Mouse (Mus musculus) heart, adult 2 months (tissue): ENCODE measurements at regions not wholly inside any gene's neighbourhood (a gene's known extent, or its start where the extent isn't known, plus 50 kb on each side); places are given as distances from the start of the nearest gene placed in this dataset.
A peak's percentile ranks its signal among the peaks of the same experiment; 100 is the strongest.

ENCODE experiments used
- DNase-seq, 2 experiments: peaks; one replicate each; pipeline ENCODE4 v3.0.0; 2021
- H3K27ac ChIP-seq: fragments of 200-600 bp; 2 replicates; pipeline ENCODE4 v1.8.1; 2022
- H3K27me3 ChIP-seq: fragments of 200-500 bp; 2 replicates; pipeline ENCODE4 v1.6.1; 2012; ENCODE audit warnings: mild to moderate bottlenecking, low read length, inconsistent platforms, mixed read lengths; ENCODE audit not compliant: control insufficient read depth, insufficient read depth
- H3K36me3 ChIP-seq: fragments of 200-500 bp; 2 replicates; pipeline ENCODE4 v1.6.1; 2012; ENCODE audit warnings: low read length, inconsistent platforms; ENCODE audit not compliant: control insufficient read depth, insufficient read depth
- H3K4me1 ChIP-seq: fragments of 200-500 bp; 2 replicates; pipeline ENCODE4 v1.6.1; 2011; ENCODE audit warnings: low read length; ENCODE audit not compliant: control insufficient read depth, insufficient read depth
- H3K4me3 ChIP-seq: fragments of 200-600 bp; 2 replicates; pipeline ENCODE4 v1.8.1; 2022
- H3K79me2 ChIP-seq: fragments of 200-500 bp; replicated peaks from 2 replicates; pipeline ENCODE4 v1.6.1; 2012; ENCODE audit warnings: mild to moderate bottlenecking, inconsistent platforms, low read length, moderate library complexity, mixed read lengths; ENCODE audit not compliant: control insufficient read depth, insufficient read depth
- H3K9ac ChIP-seq: fragments of 200-500 bp; 2 replicates; pipeline ENCODE4 v1.6.1; 2012; ENCODE audit warnings: low read depth, mild to moderate bottlenecking, control low read depth, inconsistent platforms, low read length, mixed read lengths
- CTCF ChIP-seq: fragments of 200-600 bp; IDR thresholded peaks from 2 replicates; pipeline ENCODE4 v1.8.1; 2022; ENCODE audit warnings: antibody characterized with exemption, mild to moderate bottlenecking, moderate library complexity
- EP300 ChIP-seq: fragments of 200-500 bp; IDR thresholded peaks from 2 replicates; pipeline ENCODE4 v1.6.1; 2011; ENCODE audit warnings: low read depth, low read length, control low read depth; ENCODE audit not compliant: insufficient read depth
- POLR2A ChIP-seq: fragments of 200-500 bp; IDR thresholded peaks from 2 replicates; pipeline ENCODE4 v1.6.1; 2011; ENCODE audit warnings: mild to moderate bottlenecking, low read depth, low read length, control low read depth; ENCODE audit not compliant: insufficient read depth
- WGBS: fragments of 180-500 bp; shearing (Covaris S2); methylation state at CpG from one replicate; pipeline ENCODE4 v1.1.7; 2018; 5-methylcytosine and 5-hydroxymethylcytosine counted together
- intact Hi-C: fragments of 180-260 bp; cut with DNase I; formaldehyde crosslinking; loops from one replicate; pipeline ENCODE4 v1.15.1; 2025

DNA sequence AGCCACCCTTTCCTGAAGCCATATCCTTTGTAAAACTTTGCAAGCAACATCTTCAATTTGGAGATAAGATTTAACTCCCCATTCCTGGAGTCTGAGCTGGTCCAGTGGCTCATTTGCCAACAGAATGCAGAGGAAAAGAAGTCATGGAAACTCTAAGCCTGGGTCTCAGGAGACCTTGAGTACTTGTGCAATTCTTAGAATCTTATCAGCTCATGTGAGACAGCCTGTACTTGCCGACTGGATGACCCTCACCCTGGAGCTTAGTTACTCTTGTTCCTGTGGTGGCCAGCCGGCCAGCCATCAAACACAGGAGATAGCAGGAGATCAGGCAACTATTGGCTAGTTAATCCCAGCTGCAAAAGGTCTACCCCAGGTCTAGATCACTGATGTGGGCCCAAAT lies 196.3 kb downstream of the Slc30a10 start:
- intact Hi-C loops = no loop called here
- Histone ChIP-seq H3K36me3 (no peaks in the 10 kb centered on the region), H3K27me3 (no peaks in the 10 kb centered on the region), H3K27ac (no peak overlapping the region), H3K79me2 (no peaks in the 10 kb centered on the region), H3K9ac (no peak overlapping the region), H3K4me3 (no peak overlapping the region), H3K4me1 (peaks cover 1% of the 10 kb centered on the region)
- TF ChIP-seq EP300 (0 out of 2 replicates have a peak, but pooled peaks have one; percentile 36), POLR2A (no peak)
- peak in 1 of 2 experiments; percentile 26 for DNase-seq
- 18% methylated on average over 2 of the region's 2 CpGs for WGBS

DNA sequence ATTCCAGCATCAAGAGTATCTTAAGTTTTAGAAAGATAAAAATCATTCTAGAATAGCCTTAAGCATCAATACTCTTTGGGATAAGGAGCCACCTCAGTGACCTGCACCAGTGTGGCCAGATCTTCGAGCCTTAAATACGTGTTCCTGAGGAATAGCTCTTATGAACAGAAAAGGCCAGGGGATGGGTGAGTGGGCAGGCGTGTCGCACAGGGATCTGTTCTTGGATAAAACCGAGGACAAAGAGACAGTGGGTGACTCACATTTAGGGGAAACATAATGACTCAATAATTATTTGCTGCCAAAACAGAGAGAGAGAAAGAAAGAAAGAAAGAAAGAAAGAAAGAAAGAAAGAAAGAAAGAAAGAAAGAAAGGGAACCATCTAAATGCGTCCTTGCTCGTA lies 200.4 kb downstream of the Slc30a10 start:
- H3K9ac ChIP-seq = no peak overlapping the region
- no peaks in the 10 kb centered on the region for H3K27me3 ChIP-seq
- H3K4me3 ChIP-seq = no peak overlapping the region
- H3K27ac ChIP-seq = no peak overlapping the region
- intact Hi-C loops = no loop called here
- DNase-seq = no peak
- H3K79me2 ChIP-seq = no peaks in the 10 kb centered on the region
- peaks cover 1% of the 10 kb centered on the region for H3K4me1 ChIP-seq
- H3K36me3 ChIP-seq = no peaks in the 10 kb centered on the region
- TF ChIP-seq CTCF (no peak), EP300 (no peak), POLR2A (no peak)
- WGBS = 78% methylated on average over 7 of the region's 7 CpGs

DNA sequence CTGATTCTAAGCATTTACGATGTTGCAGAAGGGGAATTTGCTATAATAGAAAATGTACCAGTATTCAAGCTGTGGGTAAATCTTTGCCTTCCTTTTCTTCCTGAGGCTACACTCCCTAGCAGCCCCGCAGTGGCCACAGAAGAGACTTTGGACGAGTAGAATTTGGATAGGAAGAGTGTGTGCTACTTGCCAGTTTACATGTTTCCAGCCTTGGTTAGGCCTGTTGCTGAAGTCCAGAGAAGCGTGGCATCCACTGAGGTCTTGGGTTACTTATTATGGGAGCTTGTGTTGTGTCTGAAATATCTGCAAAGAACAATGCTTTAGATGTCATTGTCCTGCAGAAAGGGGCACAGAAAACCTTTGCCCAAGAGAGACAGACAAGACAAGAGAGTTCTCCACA lies 200.8 kb downstream of the Slc30a10 start:
- no peaks in the 10 kb centered on the region for H3K79me2 ChIP-seq
- WGBS = 83% methylated on average over 4 of the region's 4 CpGs
- DNase-seq = no peak
- H3K9ac ChIP-seq = no peak overlapping the region
- no peaks in the 10 kb centered on the region for H3K36me3 ChIP-seq
- H3K27me3 ChIP-seq = no peaks in the 10 kb centered on the region
- no peak overlapping the region for H3K4me3 ChIP-seq
- no peak overlapping the region for H3K27ac ChIP-seq
- peaks cover 1% of the 10 kb centered on the region for H3K4me1 ChIP-seq
- intact Hi-C loops = no loop called here
- TF ChIP-seq CTCF (no peak), POLR2A (no peak), EP300 (no peak)

DNA sequence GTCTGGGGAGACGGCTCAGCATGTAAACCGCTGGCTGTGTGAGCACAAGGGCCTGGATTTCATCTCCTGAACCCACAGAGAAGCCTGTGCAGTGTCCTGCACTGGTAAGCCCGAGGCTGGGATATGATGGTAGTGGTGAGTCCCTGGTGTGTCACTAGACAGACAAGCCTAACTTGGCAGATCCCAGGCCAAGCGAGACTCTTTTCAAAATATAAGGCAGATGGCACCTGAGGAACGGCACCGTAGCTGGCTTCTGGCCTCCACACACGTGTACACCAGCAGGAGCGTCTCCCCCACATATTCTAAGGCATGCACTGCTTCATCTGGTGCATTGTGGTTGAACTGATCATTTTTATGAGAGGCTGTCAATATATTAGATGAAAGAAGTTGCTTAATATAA lies 202.6 kb downstream of the Slc30a10 start:
- Histone ChIP-seq H3K4me3 (no peak overlapping the region), H3K4me1 (no peaks in the 10 kb centered on the region), H3K79me2 (no peaks in the 10 kb centered on the region), H3K36me3 (no peaks in the 10 kb centered on the region), H3K27ac (no peak overlapping the region), H3K9ac (no peak overlapping the region), H3K27me3 (no peaks in the 10 kb centered on the region)
- no peak for DNase-seq
- 83% methylated on average over 8 of the region's 8 CpGs for WGBS
- intact Hi-C loops = no loop called here
- TF ChIP-seq EP300 (no peak), POLR2A (no peak), CTCF (no peak)

DNA sequence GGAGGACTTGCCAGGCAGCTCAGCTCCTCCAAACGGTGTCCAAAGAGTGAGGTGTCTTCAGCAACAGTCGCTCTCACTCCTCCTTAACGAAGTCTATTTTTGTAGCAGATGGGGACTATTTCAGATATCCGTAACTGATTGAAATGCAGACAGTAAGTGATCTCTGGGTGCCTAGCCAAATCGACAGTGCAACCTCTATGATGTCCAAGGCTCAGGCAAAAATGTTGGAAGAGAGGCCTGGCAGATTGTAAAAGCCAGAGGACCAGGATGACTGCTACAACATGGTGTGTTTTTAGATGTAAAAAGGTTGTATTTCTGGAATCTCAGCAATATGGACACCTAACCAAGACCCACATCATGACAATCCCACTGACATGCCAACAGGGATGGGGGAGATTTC lies 204.8 kb downstream of the Slc30a10 start:
- 45% methylated on average over 5 of the region's 5 CpGs for WGBS
- TF ChIP-seq POLR2A (no peak), EP300 (no peak), CTCF (no peak)
- no peaks in the 10 kb centered on the region for H3K4me1 ChIP-seq
- no peak for DNase-seq
- H3K4me3 ChIP-seq = no peak overlapping the region
- no peaks in the 10 kb centered on the region for H3K79me2 ChIP-seq
- no peaks in the 10 kb centered on the region for H3K27me3 ChIP-seq
- H3K27ac ChIP-seq = no peak overlapping the region
- intact Hi-C loops = no loop called here
- no peak overlapping the region for H3K9ac ChIP-seq
- H3K36me3 ChIP-seq = no peaks in the 10 kb centered on the region

DNA sequence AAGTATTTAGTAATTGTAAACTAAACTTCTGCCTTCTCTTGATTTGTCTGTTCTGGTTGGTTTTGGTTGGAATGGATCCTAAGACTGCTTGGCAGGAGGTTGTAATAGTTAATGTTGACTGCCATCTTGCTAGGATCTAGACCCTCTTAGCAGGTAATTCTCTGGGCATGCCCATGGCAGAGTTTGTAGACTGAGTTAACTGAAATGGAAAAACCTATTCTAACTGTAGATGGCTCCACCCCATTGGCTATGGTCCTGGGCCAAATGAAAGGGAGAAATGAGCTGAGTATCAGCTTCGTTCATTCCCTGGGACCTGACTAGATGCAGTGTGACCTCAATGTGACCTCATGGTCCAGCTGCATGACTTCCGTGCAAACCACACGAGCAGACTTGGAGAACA lies 207.7 kb downstream of the Slc30a10 start:
- Histone ChIP-seq H3K4me1 (no peaks in the 10 kb centered on the region), H3K4me3 (no peak overlapping the region), H3K79me2 (no peaks in the 10 kb centered on the region), H3K27ac (no peak overlapping the region), H3K27me3 (no peaks in the 10 kb centered on the region), H3K9ac (no peak overlapping the region), H3K36me3 (no peaks in the 10 kb centered on the region)
- intact Hi-C loops = no loop called here
- 60% methylated on average over 3 of the region's 3 CpGs for WGBS
- no peak for DNase-seq
- TF ChIP-seq POLR2A (no peak), CTCF (no peak), EP300 (no peak)
